Mouse (Mus musculus) liver, embryonic 11.5 days (tissue): ENCODE data around the gene Snd1. TPM values are rescaled to one million over a fixed set of nuclear protein-coding genes. Genes with fewer than 3 reads are reported as not detected.

Experiments used
- ATAC-seq: fragments of 200-750 bp; cut with Nextera tagmentation; replicated peaks from 2 replicates; pipeline ENCODE4 v1.8.0; 2017; ENCODE audit warnings: moderate number of reproducible peaks, mild to moderate bottlenecking, moderate TSS enrichment, moderate library complexity; ENCODE audit not compliant: low FRiP score
- DNase-seq: peaks from one replicate; pipeline ENCODE4 v3.0.0-alpha.2; 2017; ENCODE audit warnings: low spot score
- H3K27ac ChIP-seq: fragments of 300-500 bp; sonication (generic); 2 replicates; pipeline ENCODE4 v1.5.1; 2014; ENCODE audit warnings: mild to moderate bottlenecking, low read depth, low read length, control low read depth
- H3K27me3 ChIP-seq: fragments of 300-500 bp; sonication (generic); replicated peaks from 2 replicates; pipeline ENCODE4 v1.6.1; 2014; ENCODE audit warnings: low read length, mixed read lengths; ENCODE audit not compliant: control insufficient read depth, insufficient read depth
- H3K36me3 ChIP-seq: fragments of 300-500 bp; sonication (generic); 2 replicates; pipeline ENCODE4 v1.6.1; 2014; ENCODE audit warnings: mild to moderate bottlenecking, low read length, moderate library complexity, mixed read lengths; ENCODE audit not compliant: control insufficient read depth, insufficient read depth
- H3K4me1 ChIP-seq: fragments of 300-500 bp; sonication (generic); replicated peaks from 2 replicates; pipeline ENCODE4 v1.6.1; 2014; ENCODE audit warnings: low read length, mixed read lengths; ENCODE audit not compliant: control insufficient read depth, insufficient read depth
- H3K4me2 ChIP-seq: fragments of 300-500 bp; sonication (generic); 2 replicates; pipeline ENCODE4 v1.6.1; 2014; ENCODE audit warnings: mild to moderate bottlenecking, control low read depth, moderate library complexity
- H3K4me3 ChIP-seq: fragments of 300-500 bp; sonication (generic); 2 replicates; pipeline ENCODE4 v1.5.1; 2014; ENCODE audit warnings: low read depth, low read length, control low read depth
- H3K9ac ChIP-seq: fragments of 300-500 bp; sonication (generic); 2 replicates; pipeline ENCODE4 v1.6.1; 2014; ENCODE audit warnings: low read depth, low read length, control low read depth
- H3K9me3 ChIP-seq: fragments of 300-500 bp; sonication (generic); 2 replicates; pipeline ENCODE4 v1.6.1; 2016; ENCODE audit warnings: low read length, inconsistent platforms, mixed read lengths; ENCODE audit not compliant: control insufficient read depth
- WGBS: fragments of 180-500 bp; shearing (Covaris S2); extraction: QIAGEN DNeasy Blood & Tissue Kit; methylation state at CpG from one replicate; pipeline ENCODE4 v1.1.7; 2014; 5-methylcytosine and 5-hydroxymethylcytosine counted together
- polyA plus RNA-seq: library from polyadenylated mRNA; unstranded; fragments of >200 nt; fragmentation: Nextera tagmentation; extraction: Ambion mirVana; gene quantifications from 2 replicates; pipeline ENCODE4 v1.2.1, GENCODE M21; 2014

The Snd1 gene
- polyA plus RNA-seq, 1 experiment from 2014 or later, result 107 TPM

- WGBS, result 55% methylated on average over 8 of the region's 8 CpGs
- Histone ChIP-seq H3K4me2 (no peak overlapping the region), H3K27ac (no peak overlapping the region), H3K9me3 (no peaks in the 10 kb centered on the region), H3K36me3 (peaks cover 10% of the 10 kb centered on the region), H3K9ac (no peak overlapping the region), H3K4me1 (no peaks in the 10 kb centered on the region; the same call in 1 of the 2 replicates), H3K27me3 (no peaks in the 10 kb centered on the region), H3K4me3 (no peak overlapping the region)
- no peak for ATAC-seq
- DNase-seq, result no peak
Observed at GRCm38 (mm10) chr6:28879315-28879714, 404.4 kb downstream of the Snd1 start.

- 44% methylated on average over 4 of the region's 4 CpGs for WGBS
- Histone ChIP-seq H3K4me1 (no peaks in the 10 kb centered on the region; the same call in 1 of the 2 replicates), H3K27me3 (no peaks in the 10 kb centered on the region), H3K4me3 (no peak overlapping the region), H3K4me2 (no peak overlapping the region), H3K9me3 (no peaks in the 10 kb centered on the region), H3K9ac (no peak overlapping the region), H3K27ac (no peak overlapping the region), H3K36me3 (peaks cover 18% of the 10 kb centered on the region)
- DNase-seq (no peak), ATAC-seq (no peak)
Observed at GRCm38 (mm10) chr6:28880909-28881308, 406.0 kb downstream of the Snd1 start.

- peaks cover 23% of the 10 kb centered on the region for H3K36me3 ChIP-seq
- 80% methylated on average over 5 of the region's 5 CpGs for WGBS
- H3K4me3 ChIP-seq, result no peak overlapping the region
Observed at GRCm38 (mm10) chr6:28883518-28883917, 408.6 kb downstream of the Snd1 start.

GRCm38 (mm10) chr6:28886724-28887440 lies 411.9 kb downstream of the Snd1 start:
- peaks cover 23% of the 10 kb centered on the region for H3K36me3 ChIP-seq
- WGBS, result 91% methylated on average over 7 of the region's 7 CpGs
- no peak overlapping the region for H3K4me3 ChIP-seq

More at GRCm38 (mm10) chr6:28883518-28883917, 408.6 kb downstream of the Snd1 start:
- ATAC-seq (no peak), DNase-seq (no peak)
- Histone ChIP-seq H3K4me1 (no peaks in the 10 kb centered on the region; the same call in 1 of the 2 replicates), H3K9me3 (no peaks in the 10 kb centered on the region), H3K27me3 (no peaks in the 10 kb centered on the region), H3K4me2 (no peak overlapping the region), H3K9ac (no peak overlapping the region), H3K27ac (no peak overlapping the region)

GRCm38 (mm10) chr6:28890426-28890825 lies 415.5 kb downstream of the Snd1 start:
- Histone ChIP-seq H3K4me1 (no peaks in the 10 kb centered on the region), H3K4me3 (no peak overlapping the region), H3K9ac (no peak overlapping the region), H3K4me2 (no peak overlapping the region), H3K9me3 (no peaks in the 10 kb centered on the region), H3K27me3 (no peaks in the 10 kb centered on the region), H3K36me3 (peaks cover 9% of the 10 kb centered on the region), H3K27ac (no peak overlapping the region)
- ATAC-seq (no peak), DNase-seq (no peak)
- WGBS, result 94% methylated on average over 6 of the region's 6 CpGs

More at GRCm38 (mm10) chr6:28886724-28887440, 411.9 kb downstream of the Snd1 start:
- Histone ChIP-seq H3K27ac (no peak overlapping the region), H3K9me3 (no peaks in the 10 kb centered on the region), H3K4me1 (no peaks in the 10 kb centered on the region), H3K9ac (no peak overlapping the region), H3K4me2 (no peak overlapping the region), H3K27me3 (no peaks in the 10 kb centered on the region)
- ATAC-seq (no peak), DNase-seq (no peak)

- H3K4me2 ChIP-seq, result no peak overlapping the region
- DNase-seq, result no peak
Observed at GRCm38 (mm10) chr6:28891480-28891879, 416.5 kb downstream of the Snd1 start.

GRCm38 (mm10) chr6:28895004-28895515 lies 420.1 kb downstream of the Snd1 start:
- DNase-seq (no peak), ATAC-seq (no peak)
- Histone ChIP-seq H3K4me3 (no peak overlapping the region), H3K9ac (no peak overlapping the region), H3K27me3 (no peaks in the 10 kb centered on the region), H3K27ac (no peak overlapping the region), H3K36me3 (peaks cover 2% of the 10 kb centered on the region; the same call in 1 of the 2 replicates), H3K4me1 (no peaks in the 10 kb centered on the region), H3K4me2 (no peak overlapping the region), H3K9me3 (no peaks in the 10 kb centered on the region)
- 86% methylated on average over 12 of the region's 12 CpGs for WGBS

More at GRCm38 (mm10) chr6:28891480-28891879, 416.5 kb downstream of the Snd1 start:
- Histone ChIP-seq H3K27me3 (no peaks in the 10 kb centered on the region), H3K9me3 (no peaks in the 10 kb centered on the region), H3K36me3 (peaks cover 5% of the 10 kb centered on the region), H3K27ac (no peak overlapping the region), H3K9ac (no peak overlapping the region), H3K4me3 (no peak overlapping the region), H3K4me1 (no peaks in the 10 kb centered on the region)
- ATAC-seq, result no peak
- 69% methylated on average over 9 of the region's 9 CpGs for WGBS

GRCm38 (mm10) chr6:28895726-28896125 lies 420.8 kb downstream of the Snd1 start:
- Histone ChIP-seq H3K9me3 (no peaks in the 10 kb centered on the region), H3K4me3 (no peak overlapping the region), H3K27me3 (no peaks in the 10 kb centered on the region), H3K36me3 (no peaks in the 10 kb centered on the region; the same call in 1 of the 2 replicates), H3K4me2 (no peak overlapping the region), H3K9ac (no peak overlapping the region), H3K4me1 (no peaks in the 10 kb centered on the region), H3K27ac (no peak overlapping the region)
- DNase-seq, result no peak
- no peak for ATAC-seq
- 80% methylated on average over 6 of the region's 6 CpGs for WGBS
